Mouse (Mus musculus) adrenal gland, postnatal 36 days (tissue): Measurements from ENCODE around the gene Tns3. TPM values are rescaled to one million over a fixed set of nuclear protein-coding genes. Genes with fewer than 3 reads are reported as not detected.

Experiments used
- DNase-seq, 2 experiments: peaks; one replicate each; pipeline ENCODE4 v3.0.0; 2021; ENCODE audit warnings: mixed read lengths in 1 of 2
- total RNA-seq, 2 experiments: library from RNA; stranded (reverse); gene quantifications; 2 replicates each; pipeline ENCODE4 v1.2.3; 2021

The Tns3 gene
- total RNA-seq, 2 experiments from 2014 or later = 46.9 to 60.6 TPM

DNA sequence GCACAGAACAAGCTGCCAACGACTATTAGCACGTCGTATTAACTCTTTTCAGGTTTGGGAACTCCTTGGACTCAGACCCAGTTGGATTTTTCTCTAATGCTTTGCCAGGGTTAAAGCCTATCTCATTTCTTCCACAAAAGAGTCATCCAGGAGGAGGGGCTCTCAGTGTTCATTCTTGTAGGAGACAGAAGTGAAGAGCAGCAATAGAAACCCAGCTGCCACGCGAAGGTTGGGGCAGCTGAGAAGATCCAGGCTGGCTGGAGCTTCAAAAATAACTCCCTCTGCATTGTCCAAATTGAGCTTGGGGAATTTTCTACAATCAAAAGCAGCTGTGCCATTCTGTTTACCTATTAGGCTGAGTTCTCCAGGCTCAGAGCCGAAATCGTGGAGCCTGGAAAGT lies 16.3 kb upstream of the Tns3 start:
- no peak for DNase-seq

DNA sequence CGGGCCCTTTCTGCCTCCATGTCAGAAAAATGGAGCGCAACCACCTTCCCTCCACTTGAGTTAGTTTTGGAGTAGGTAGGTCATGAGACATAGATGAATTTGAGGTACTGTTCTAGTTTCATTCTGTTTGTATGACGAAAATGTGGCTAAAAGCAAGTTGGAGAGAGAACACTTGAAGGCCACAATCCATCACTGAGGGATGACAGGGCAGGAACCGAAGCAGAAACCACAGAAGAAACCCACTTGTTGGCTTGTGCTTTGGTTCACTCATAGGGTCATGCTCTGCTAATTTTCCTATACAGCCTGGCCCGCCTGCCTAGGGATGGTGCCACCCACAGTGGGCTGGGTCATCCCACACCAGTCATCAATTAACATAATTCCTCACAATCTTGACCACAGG lies 14.9 kb upstream of the Tns3 start:
- no peak for DNase-seq

DNA sequence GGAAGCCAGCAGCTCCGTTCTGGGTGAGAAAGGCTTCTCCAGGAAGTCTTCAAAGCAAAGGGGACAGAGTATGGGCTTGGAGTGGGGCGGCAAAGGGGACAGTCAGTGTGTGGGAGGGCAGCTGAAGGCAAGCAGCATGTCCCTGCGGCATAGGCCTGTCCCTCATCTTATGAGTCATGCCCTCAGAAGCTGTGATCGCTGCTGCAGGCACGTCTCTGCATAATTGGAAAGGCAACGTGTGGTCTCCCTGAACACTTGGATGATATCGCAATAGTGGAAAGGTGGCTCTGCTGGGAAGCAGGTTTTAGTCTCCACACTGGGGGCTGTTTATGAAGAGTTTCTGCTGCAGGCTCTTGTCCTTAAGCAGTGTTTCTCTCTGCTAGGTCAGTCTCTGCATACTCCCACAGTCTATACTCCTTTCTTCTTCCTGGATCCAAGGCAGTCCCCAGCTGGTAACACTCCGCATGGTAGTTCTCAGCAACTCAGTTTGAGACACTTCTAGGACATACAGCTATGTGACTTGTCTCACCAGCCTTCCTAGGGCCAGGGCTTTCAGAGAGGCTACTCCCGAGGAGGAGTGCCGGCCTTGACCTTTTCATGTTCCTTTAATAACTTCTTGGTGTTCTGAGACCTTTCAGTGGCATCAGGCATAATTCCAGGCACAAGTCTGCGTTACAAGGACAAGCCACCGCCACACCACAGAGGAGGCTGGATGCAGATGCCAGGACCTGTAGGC lies 14.1 kb upstream of the Tns3 start:
- peak; percentile 61 to 65 for DNase-seq

DNA sequence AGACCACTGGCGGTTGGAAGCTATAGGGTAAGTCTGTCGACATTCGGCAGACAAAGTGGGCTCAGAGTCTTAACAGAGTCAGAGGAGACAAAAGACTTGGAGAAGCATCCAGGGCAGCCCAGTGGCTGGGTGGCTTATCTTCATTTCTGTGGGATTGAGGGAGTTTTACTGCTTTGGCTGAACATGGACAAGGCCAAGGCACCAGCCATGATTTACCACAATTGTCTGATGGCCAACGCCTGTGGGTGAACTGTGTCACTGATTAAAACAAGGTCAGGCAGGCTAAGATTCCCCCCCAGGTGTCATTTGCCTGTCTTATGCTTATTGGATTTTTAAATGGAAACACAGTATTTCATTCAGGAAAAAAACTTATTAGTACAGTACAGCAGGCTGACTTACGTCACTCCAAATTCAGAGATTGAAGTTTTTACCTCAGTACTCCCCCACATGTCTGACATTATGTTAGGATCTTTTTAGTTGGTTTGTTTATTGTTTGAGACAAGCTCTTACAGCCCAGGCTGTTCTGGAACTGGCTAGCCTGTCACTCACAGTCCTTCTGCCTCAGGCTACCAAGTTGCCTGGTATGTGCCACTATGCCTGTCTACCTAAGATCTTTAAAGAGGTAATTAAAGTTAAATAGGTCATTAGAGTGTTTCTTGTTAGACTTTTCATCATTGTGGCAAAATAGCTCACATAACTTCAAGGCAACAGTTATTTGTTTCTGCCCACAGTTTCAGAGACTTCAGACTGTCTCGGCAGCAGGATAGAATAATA lies 11.6 kb upstream of the Tns3 start:
- peak; percentile 34 to 66 for DNase-seq

DNA sequence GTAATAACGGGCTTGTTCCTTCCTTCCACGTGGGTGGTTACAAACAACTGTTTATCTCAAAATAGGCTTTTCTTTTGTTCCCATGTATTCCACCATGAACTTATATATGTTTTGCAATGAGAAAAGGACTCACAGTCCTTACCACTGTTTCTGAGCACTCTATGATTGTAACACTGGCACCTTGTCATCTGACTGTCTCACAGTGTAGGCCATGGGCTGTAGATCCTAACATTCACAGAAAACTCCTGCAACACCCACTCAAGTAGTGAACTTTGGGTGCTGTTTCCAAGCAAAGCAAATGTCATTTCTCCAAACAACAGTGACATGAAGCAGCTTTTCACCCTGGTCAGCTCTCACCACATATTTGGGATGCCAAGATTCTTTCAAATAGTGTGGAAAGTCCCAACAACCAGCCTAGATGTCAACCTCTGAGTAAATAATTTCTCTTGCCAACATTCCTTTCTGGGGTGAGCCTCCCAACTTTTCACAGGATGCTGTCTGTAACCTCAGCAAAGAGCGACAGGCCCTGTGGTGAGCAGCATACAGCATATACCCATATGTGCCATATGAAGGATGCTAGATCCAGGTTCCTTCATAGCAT lies 10.3 kb upstream of the Tns3 start:
- DNase-seq = no peak

DNA sequence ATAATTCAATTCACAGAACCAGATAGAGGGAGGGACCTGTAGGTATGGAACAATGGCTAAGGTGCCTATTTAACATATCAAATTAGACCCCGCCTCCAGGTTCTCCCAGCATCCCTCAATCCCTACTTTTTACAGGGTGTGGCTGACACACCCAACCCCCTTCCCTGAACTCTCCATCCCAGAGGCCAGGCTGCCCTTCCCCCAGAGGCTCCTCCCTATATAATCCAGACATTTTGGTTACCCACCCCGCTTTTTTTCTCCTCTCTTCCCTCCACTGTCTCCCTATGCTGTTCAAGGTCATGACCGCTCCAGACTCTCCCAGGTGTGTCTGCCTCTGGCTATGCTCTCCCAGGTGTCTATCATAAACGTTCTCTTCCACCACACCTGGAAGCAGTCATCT lies 7.4 kb upstream of the Tns3 start:
- DNase-seq = no peak

DNA sequence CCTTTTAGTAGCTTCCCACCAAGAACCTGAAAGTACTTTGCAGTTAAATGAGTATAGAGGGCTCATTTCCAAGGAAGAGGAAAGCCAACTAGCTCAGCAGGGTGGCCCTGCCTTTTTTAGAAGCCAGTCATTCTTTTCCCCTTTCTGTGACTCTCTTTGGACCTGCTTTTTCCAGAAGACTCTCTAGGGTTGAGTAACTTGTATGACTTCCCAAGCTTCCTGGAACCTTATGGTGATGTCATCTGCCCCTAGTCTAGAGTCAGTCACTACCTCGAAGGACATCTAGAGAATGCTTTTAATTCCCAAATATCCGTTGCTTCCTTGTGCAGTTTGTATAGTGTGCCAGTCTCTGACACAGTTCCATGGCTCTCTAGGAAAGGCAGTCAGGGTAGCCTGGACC lies 4.8 kb upstream of the Tns3 start:
- no peak for DNase-seq

DNA sequence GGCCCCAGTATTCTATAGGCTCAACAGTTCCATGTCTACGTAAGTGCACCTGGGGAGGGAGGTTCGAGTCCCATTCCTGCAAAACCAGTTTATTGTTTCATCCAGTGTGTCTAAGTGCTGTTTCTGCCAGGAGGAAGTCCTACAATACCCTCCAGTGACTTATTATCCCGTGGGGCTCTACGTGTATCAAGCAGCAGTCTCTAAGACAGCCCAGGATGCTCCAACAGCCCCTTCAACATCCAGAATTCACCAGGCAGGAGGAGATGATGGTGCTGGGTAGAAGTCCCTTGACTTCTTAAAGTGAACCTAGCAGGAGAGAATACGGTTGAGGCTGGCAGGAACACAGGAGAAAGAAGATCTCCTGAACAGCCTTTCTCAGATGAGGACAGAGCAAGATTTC lies 462 bp upstream of the Tns3 start:
- DNase-seq = no peak

DNA sequence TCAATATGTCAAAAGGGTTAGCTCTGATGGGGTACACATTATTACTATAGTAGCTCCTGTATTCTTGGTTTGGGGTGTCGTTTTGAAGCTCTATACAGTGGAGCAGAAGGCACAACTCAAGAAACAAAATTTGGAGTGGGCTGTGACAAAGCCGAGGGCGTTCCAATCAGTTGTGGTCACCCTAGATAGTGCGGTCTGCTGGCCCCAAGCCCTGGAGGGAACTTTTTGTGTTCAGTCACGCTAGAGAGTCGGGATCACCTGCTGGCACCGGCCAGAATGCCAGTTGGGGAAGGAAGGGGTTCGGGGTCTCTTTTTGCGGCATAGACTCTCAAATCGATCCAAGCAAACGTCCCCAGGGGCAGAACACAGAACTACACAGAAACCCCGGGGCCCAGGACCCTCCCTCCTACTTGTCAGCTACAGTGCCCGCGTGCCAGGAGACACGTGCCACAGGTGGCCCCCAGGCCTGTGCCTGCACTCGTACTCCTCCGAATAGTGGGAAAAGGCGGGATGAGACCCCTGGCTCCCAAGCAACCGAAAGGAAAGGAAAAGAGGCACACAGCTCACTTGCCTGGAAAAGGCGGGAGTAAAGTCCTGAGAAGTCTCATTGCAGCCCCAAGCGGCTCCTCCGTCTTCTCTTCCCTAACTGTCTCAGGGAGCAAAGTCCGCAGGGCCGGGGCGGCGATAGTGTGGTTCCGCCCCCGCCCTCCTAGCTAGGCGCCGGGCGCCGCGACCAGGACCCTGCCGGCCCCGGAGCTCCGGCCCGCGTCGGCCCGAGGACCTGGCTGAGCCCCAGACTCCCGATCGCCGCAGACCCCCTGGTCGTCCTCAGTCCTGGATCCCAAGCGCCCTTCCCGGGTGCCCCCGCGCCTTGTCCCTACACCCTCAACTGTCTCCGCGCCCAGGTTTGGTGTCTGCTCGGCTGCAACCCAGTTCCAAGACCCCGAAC lies 617 bp downstream of the Tns3 start:
- peak; percentile 73 to 84 for DNase-seq

DNA sequence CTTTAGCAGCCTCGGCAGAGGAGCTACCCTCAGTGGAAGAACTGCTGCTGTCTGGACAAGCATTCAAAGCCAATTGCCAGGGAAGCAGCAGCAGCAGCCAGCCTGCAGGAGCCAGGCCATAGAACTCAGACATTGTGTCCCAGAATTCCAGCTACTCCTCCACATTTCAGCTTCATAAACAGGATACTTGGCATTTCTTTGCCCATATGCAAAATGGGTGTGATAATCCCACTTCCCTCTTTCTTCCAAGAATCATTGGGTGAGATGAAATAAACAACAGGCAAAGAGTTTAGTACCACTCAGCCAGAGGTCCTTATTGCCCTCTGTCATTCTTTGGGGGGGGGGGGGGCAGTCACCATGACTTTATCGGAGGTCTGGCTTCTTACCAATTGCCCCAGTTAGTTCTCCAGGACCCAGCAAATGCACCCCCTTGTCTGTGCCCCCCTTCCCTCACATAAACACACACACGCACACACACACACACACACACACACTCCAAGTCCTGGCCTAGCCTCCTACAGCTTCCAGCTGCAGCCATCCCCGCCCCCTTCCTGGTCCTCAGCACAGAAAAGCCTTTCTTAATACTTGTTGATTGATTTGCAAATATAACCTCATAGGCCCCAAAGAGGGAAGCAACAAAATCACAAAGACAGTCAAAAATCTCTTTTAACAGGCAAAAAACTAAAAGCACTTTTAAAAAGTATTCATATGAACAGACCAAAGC lies 1.5 kb downstream of the Tns3 start:
- peak in 1 of 2 experiments; percentile 47 for DNase-seq

DNA sequence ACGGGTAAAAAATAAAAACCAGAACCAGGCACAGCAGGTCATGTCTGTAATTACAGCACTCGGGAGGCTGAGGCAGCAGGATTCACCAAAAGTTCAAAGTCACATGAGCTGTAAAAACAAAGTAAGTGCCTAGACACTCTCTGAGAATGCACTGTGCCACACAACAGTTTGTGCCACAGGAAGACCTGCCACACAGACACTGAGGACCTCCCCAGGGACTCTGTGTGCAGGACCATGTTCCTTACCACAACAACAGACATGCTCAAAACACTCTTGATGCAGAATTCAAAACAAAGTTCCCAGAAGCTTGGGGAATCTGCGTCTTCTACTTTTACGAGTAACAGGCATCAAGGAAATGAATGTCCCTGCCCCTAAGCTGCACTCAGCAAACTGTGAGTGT lies 3.4 kb downstream of the Tns3 start:
- no peak for DNase-seq

DNA sequence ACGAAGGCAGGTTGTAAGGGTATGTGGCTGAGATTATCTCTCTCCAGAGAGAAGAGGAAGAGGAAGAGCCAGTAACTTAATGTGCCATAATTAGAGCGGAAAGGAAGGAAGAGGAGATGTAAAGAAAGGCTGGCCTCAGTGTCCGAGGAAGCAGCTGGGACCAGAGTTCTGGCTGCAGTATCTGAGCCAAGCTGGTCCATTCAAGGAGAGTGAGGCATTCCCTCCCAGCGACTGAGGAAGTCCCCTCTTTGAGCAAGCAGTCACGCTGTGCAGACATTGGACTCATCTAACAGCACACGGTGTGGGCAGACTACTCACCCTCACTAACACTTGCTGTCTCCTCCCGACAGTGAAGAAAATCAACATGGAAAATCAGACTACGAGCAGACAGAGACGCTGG lies 4.5 kb downstream of the Tns3 start:
- DNase-seq = no peak

DNA sequence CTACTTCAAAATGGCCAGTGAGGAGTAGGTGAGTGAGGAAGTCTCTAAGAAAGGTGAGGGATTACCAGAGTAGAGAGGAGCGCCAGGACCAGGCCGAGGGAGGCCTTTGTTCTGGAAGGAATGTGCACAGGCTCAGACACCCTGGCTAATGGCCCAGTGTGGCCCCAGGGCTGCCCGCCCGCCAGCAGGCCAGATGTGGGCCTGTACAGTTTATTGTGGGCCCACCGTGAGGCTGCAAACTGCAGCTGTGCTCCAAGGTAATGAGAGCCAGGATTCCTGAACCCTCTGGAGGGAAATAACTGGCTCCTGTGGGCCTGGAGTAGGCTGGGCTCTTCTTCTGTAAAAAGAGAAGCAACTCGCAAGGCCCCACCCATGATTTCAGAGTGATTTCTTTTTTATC lies 5.3 kb downstream of the Tns3 start:
- no peak for DNase-seq

DNA sequence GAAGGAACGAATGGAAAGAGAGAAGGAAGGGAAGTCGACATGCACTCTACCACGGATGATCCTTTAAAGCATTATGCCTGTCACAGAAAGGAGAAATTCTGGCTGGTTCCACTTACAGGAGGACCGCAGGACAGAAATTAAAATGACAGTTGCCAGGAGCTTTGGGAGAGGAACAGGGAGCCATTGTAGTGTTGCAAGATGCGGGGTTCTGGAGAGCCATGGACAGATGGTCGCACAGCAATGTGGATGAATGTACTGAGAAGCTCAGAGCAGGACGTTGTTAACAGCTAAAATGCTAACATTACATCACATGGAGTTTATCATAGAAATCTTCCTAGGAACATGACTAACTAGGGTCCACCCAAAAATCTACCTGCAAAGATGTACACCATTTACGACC lies 6.8 kb downstream of the Tns3 start:
- no peak for DNase-seq

DNA sequence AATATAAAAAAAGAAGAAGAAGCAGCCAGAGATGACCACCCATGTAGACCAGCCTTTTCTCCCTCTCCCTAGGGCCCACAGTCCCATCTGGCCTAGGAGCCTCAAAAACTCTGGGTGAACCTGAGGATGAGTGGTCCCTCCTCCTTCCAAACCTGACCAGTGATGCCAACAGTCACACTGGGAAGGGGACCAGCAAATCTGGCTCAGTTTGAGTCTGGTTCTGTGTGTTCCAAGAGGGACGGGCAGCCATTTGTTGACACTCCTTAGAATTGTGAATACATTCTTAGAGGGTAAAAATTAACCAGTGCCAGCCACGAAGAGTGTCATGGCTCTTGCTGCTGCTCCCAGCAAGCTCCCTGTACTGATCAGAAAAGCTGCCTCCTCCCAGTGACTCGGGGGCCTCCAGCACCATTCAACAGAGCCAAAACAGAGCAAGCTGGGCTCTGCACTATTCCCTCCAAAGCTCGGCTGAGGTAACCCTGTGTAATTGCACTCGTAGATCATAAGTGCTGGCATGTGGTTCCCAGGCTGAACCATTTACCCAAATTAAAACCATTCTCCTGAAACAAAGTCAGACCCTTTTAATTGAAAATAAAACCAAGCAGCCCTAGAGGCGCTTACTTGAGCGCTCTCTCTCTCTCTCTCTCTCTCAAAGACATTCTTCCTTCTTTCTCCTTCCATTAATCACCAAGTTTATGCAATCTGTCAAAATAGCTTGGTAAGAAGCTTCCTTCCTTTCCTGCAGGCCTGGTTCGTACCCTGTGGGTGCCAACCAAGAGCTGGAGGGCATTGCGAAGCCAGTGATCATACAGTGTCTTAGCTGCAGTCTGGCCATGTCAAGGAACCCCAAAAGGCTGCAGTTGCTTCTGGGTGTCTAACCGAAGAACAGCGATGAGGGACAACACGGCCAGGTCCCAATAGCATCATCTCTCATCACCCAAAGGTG lies 7.6 kb downstream of the Tns3 start:
- DNase-seq = no peak

DNA sequence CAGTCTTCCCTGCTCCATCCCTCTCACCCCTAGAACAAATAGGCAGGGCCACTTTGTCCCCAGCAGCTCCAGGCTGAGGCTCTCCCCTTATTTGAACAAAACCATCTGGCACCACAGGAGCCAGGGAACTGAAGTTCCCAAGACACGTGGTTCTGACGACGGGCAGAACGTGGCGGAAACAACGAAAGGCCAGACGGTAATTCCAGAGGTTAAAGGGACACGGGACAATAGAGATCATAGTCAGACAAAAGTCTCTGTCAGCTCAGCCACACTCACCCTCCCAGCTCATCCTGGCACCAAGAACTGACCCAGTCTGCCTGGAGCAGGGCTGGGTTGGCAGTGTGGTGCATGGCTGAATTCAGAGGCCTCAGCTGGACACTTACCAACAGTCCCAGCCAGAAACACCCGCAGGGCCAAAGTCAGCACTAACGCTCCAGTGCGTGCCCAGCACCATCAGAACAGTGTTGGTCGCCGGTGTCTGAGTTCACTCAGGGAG lies 10.5 kb downstream of the Tns3 start:
- DNase-seq = peak; percentile 44 to 57

DNA sequence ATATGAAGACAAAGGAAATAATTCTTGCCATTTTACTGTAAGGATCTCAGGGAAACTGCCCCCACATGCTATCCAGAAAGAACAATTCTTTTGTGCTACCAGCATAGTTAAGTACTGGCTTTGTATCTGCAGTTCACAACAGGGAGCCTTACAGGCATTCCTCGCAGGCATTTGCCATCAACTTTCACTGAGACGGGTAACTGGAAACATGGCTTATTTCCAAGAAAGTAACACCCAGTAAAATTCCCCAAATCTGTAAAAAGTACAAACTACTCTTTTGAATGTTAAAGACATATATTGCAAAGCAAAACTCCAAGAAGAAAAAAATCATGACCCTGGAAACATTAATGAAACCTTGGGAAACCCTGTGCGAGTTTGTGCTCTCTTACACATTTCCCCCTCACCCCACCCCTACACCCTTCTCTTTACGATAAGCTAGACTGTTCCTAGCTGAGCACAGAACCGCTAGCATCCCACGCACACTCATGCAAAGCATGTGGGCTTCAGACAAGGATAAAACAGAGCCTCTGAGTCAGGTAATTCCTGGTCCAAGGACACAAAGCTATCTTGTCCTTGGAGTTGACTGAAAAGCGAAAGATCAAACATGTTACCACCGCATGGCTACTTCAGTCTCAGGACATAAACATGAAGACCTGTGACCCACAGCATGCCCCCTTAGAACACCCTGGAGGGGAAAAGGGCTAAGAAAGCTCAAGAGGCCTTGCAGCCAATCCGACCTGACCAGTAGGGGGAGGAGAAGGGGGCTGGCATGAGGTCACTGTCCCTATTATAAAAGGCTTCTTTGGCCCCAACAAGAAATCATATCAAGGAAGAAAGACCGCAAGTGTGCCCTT lies 11.3 kb downstream of the Tns3 start:
- DNase-seq = peak in 1 of 2 experiments; percentile 20

DNA sequence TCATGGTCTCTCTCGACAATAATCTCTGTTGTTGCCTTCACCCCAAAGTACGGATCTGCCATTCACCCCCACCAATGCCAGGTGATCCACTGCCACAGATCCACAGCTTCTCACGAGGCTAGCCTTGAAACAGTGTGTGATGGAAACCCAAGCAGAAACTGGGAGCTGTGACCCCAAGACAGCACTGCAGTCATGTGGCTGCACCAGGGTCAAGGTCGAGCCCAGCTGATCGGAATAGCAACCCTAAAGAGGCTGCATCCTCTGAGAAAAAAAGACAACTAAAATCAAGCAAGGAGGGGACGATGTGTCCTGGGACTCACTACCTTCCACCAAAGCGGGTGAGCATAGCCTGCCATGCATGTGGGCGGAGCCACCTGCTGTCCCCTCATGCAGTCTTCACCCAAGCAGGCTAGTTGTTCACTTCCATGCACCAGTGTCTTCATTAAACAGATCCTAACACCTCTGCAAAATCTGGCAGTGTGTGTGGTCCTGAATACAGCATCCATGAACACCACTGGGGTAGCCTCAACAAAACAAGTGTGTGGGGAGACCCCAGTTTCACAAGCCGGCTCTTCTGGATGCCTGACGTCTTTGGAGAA lies 12.1 kb downstream of the Tns3 start:
- DNase-seq = peak; percentile 49 to 52
